Mouse (Mus musculus): ENCODE data around the gene Cpsf6.

- TF ChIP-seq POLR2A (IDR thresholded peaks at IDR 0.05; ENCODE audit: low read depth, low read length) (no peak), CTCF (IDR thresholded peaks at IDR 0.05; ENCODE audit: extremely low read depth, insufficient read depth, insufficient read length, insufficient replicate concordance) (no peak)
Observed at GRCm38 (mm10) chr10:117385431-117385830, 5.6 kb upstream of the Cpsf6 start.

Measured in spleen, adult 2 months (tissue).